Mouse (Mus musculus) bone marrow, adult 2 months (tissue): Measurements from ENCODE around the gene Gm9639. TPM values are rescaled to one million over a fixed set of nuclear protein-coding genes. Genes with fewer than 3 reads are reported as not detected.
"Not testable (repeated sequence)": the region's sequence is repeated elsewhere in the genome, so short reads cannot be mapped to it uniquely, and the experiment has no call there.

Experiments
- H3K27ac ChIP-seq: fragments of 200-500 bp; 2 replicates; pipeline ENCODE4 v1.5.1; 2012; ENCODE audit warnings: low read depth, mild to moderate bottlenecking, control low read depth, inconsistent platforms, low read length; ENCODE audit not compliant: control insufficient read depth, poor library complexity, insufficient read depth
- H3K4me1 ChIP-seq: fragments of 200-500 bp; 2 replicates; pipeline ENCODE4 v1.6.1; 2011; ENCODE audit warnings: low read length; ENCODE audit not compliant: control insufficient read depth, insufficient read depth
- H3K4me3 ChIP-seq: fragments of 200-500 bp; replicated peaks from 2 replicates; pipeline ENCODE3; 2011; ENCODE audit warnings: mild to moderate bottlenecking, low read depth, low read length, control low read depth; ENCODE audit not compliant: control insufficient read depth
- CTCF ChIP-seq: fragments of 200-500 bp; IDR thresholded peaks from 2 replicates; pipeline ENCODE4 v1.5.1; 2011; ENCODE audit warnings: low read length, control low read depth; ENCODE audit not compliant: control insufficient read depth, insufficient read depth
- POLR2A ChIP-seq: fragments of 200-500 bp; IDR thresholded peaks from 2 replicates; pipeline ENCODE4 v1.6.1; 2011; ENCODE audit warnings: low read depth, mild to moderate bottlenecking, control low read depth, low read length, borderline replicate concordance; ENCODE audit not compliant: control insufficient read depth
- WGBS: fragments of 180-500 bp; shearing (Covaris S2); methylation state at CpG from one replicate; pipeline ENCODE4 v1.1.7; 2018; 5-methylcytosine and 5-hydroxymethylcytosine counted together
- polyA plus RNA-seq: library from polyadenylated mRNA; stranded (reverse); fragments of >200 nt; gene quantifications from 2 replicates; pipeline ENCODE4 v1.2.4, GENCODE M21; 2011; ENCODE audit warnings: low replicate concordance; ENCODE audit not compliant: missing spikeins, insufficient read depth, insufficient read length

Gm9639 gene
- polyA plus RNA-seq, 1 experiment = not detected

GRCm38 (mm10) chr10:77769727-77770126 is 25.1 kb downstream of the Gm9639 start:
- WGBS = 78% methylated on average over 1 of the region's 1 CpGs
- TF ChIP-seq CTCF (no peak), POLR2A (no peak)
- Histone ChIP-seq H3K4me1 (no peaks in the 10 kb centered on the region), H3K4me3 (no peak overlapping the region), H3K27ac (no peak overlapping the region)

- H3K4me3 ChIP-seq, H3K27ac ChIP-seq, H3K4me1 ChIP-seq: not testable (repeated sequence)
- WGBS = no CpG with 5 or more reads among the region's 1 CpGs
These were observed 35.3 kb downstream of the Gm9639 start, which contains the start of gene Gm3233 for GRCm38 (mm10) chr10:77759582-77759981. Gm3233 (minus strand) TSS chr10:77759682.

DNA sequence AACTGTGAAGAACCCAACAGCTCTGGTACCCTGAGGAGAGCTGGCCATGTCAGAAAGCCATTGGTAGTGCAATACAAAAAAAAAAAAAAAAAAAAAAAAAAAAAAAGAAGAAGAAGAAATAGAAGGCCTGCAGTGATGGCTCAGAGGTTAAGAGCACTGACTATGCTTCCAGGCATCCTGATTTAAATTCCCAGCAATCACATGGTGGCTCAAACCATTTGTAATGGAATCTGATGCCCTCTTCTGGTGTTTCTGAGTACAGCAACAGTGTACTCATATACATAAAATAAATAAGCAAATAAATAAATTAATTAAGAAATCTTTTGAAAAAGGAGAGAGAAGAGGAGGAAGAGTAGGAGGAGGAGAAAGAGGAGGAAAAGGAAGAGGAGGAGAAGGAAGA is 41.4 kb downstream of the Gm9639 start:
- Histone ChIP-seq H3K27ac (no peak overlapping the region), H3K4me3 (no peak overlapping the region), H3K4me1 (no peaks in the 10 kb centered on the region)
- TF ChIP-seq CTCF = no peak
- no peak for TF ChIP-seq POLR2A

DNA sequence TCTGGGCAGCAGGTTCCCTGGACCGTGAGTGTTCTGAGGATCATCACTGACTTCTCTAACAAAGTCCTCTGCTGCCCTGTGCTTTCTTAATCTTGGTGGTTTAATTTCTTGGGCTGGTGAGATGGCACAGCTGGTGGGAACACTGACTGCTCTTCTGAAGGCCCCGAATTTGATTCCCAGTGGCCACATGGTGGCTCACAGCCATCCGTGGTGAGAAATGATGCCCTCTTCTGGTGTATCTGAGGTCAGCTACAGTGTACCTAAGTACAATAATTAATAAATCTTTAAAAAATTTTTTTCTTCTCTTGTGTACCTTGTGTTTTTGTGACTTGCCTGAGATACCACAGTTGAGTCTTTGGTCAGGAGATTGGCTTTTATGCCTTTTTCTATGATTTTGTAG is 42.6 kb downstream of the Gm9639 start:
- H3K4me3 ChIP-seq, H3K27ac ChIP-seq, H3K4me1 ChIP-seq: not testable (repeated sequence)
- 52% methylated on average over 3 of the region's 3 CpGs for WGBS

GRCm38 (mm10) chr10:77751254-77751653 is 43.6 kb downstream of the Gm9639 start, which contains the start of gene Gm9736:
Gm9736 (minus strand) TSS chr10:77751354.
- not testable (repeated sequence) for H3K27ac ChIP-seq, H3K4me1 ChIP-seq, H3K4me3 ChIP-seq
- WGBS = 58% methylated on average over 1 of the region's 1 CpGs

DNA sequence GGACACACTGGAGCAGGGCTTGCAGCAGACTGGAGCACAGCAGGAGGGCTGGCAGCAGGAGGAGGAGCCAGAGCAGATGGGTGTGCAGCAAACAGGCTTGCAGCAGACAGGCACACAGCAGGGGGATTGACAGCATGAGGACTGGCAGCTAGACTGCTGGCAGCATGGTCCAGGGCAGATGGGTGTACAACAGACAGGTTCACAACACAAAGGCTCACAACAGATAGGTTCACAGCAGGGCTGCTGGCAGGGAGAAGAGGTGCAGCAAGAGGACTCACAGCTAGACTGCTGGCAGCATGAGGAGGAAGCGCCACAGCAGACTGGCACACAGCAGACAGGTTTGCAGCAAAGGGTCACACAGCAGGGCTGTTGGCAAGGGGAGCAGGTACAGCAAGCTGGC is 44.2 kb downstream of the Gm9639 start:
- WGBS = 75% methylated on average over 1 of the region's 1 CpGs
- not testable (repeated sequence) for H3K4me3 ChIP-seq, H3K4me1 ChIP-seq, H3K27ac ChIP-seq

Other genes starting within 250 kb of the Gm9639 start
- 38.1 and 67.0 TPM in 2 replicates for gene Pttg1ip, start 213.4 kb downstream of the Gm9639 start, polyA plus RNA-seq
- 69.9 and 76.0 TPM in 2 replicates for gene Sumo3, start 189.0 kb downstream of the Gm9639 start, polyA plus RNA-seq
- gene Gm49325, start 188.9 kb downstream of the Gm9639 start, polyA plus RNA-seq = not detected in 2 replicates
- 21.5 and 35.5 TPM in 2 replicates for gene Ube2g2, start 172.8 kb downstream of the Gm9639 start, polyA plus RNA-seq
- gene Tspear, start 108.5 kb downstream of the Gm9639 start, polyA plus RNA-seq = not detected in 2 replicates
- gene Gm19402, start 104.3 kb downstream of the Gm9639 start, polyA plus RNA-seq = not detected in 2 replicates
- not detected in 2 replicates for gene Gm9508, start 97.8 kb downstream of the Gm9639 start, polyA plus RNA-seq
- not detected in 2 replicates for gene Gm10272, start 88.5 kb downstream of the Gm9639 start, polyA plus RNA-seq
- gene Gm10024, start 83.6 kb downstream of the Gm9639 start, polyA plus RNA-seq = not detected in 2 replicates
- gene Gm10142, start 79.3 kb downstream of the Gm9639 start, polyA plus RNA-seq = not detected in 2 replicates
- gene Krtap12-1, start 74.5 kb downstream of the Gm9639 start, polyA plus RNA-seq = not detected in 2 replicates
- gene Gm10100, start 68.6 kb downstream of the Gm9639 start, polyA plus RNA-seq = not detected in 2 replicates
- gene Gm18596, start 52.4 kb downstream of the Gm9639 start, polyA plus RNA-seq = not detected in 2 replicates
- gene Gm9736, start 43.7 kb downstream of the Gm9639 start, polyA plus RNA-seq = not detected in 2 replicates
- gene Gm3233, start 35.4 kb downstream of the Gm9639 start, polyA plus RNA-seq = not detected in 2 replicates
- not detected in 2 replicates for gene Gm3238, start 23.8 kb downstream of the Gm9639 start, polyA plus RNA-seq
- not detected in 2 replicates for gene Gm7138, start 18.1 kb downstream of the Gm9639 start, polyA plus RNA-seq
- gene Gm3250, start 12.5 kb downstream of the Gm9639 start, polyA plus RNA-seq = not detected in 2 replicates
- gene Gm7137, start 6.9 kb downstream of the Gm9639 start, polyA plus RNA-seq = not detected in 2 replicates
- not detected in 2 replicates for gene Gm19668, start 4.1 kb upstream of the Gm9639 start, polyA plus RNA-seq
- gene Gm9507, start 16.8 kb upstream of the Gm9639 start, polyA plus RNA-seq = not detected in 2 replicates
- gene Gm2696, start 19.6 kb upstream of the Gm9639 start, polyA plus RNA-seq = not detected in 2 replicates
- gene Krtap10-4, start 32.0 kb upstream of the Gm9639 start, polyA plus RNA-seq = not detected in 2 replicates
- not detected in 2 replicates for gene Krtap10-10, start 40.9 kb upstream of the Gm9639 start, polyA plus RNA-seq
- gene Gm36176, start 51.7 kb upstream of the Gm9639 start, polyA plus RNA-seq = not detected in 2 replicates
- not detected in 2 replicates for gene Gm10318, start 57.8 kb upstream of the Gm9639 start, polyA plus RNA-seq
- not detected in 2 replicates for gene Gm3285, start 66.9 kb upstream of the Gm9639 start, polyA plus RNA-seq
- gene Lrrc3, start 107.5 kb upstream of the Gm9639 start, polyA plus RNA-seq = 0.70 TPM in 1 of 2 replicates, not detected in the other
- 19.2 and 53.7 TPM in 2 replicates for gene Trpm2, start 175.5 kb upstream of the Gm9639 start, polyA plus RNA-seq
- gene 1810043G02Rik, start 183.4 kb upstream of the Gm9639 start, polyA plus RNA-seq = 4.4 and 5.8 TPM in 2 replicates
- 8.0 and 13.3 TPM in 2 replicates for gene Pfkl, start 215.0 kb upstream of the Gm9639 start, polyA plus RNA-seq
- 6.7 TPM in 1 of 2 replicates, not detected in the other for gene Dnmt3l, start 246.9 kb upstream of the Gm9639 start, polyA plus RNA-seq
- not detected in 2 replicates for gene Aire, start 248.5 kb upstream of the Gm9639 start, polyA plus RNA-seq